Mouse (Mus musculus): Measurements from ENCODE around the gene Drp2. TPM values are rescaled to one million over a fixed set of nuclear protein-coding genes. Genes with fewer than 3 reads are reported as not detected.

Drp2 gene
- polyA plus RNA-seq, 1 experiment from 2014 or later, result 20.7 TPM

DNA sequence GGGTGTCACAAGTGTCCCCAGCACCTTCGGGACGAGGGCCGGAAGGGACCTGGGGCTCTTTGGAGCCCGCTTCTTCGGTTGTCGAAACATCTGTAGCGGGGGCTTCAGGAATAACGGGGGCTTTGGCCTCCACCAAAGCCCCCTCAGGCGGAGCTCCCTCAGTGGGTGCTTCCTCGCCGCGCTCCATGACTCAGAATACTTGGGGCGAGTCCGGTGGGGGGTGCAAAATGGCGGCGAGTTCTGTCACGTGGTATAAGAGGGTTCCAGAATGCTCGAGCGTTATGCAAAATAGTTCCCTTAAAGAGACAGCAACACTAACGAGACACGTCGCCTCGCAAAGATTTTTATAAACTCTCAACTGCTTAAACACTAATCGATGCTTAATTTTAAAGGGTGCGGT is 71.9 kb downstream of the Drp2 start, which contains the start of gene Taf7l:
Gene Taf7l, minus strand, starts transcription at position 201 of the 400 bp plus-strand sequence.
- no peak for ATAC-seq (ENCODE audit: low FRiP score)
- H3K4me1 ChIP-seq (replicated peaks; ENCODE audit: control insufficient read depth, insufficient read depth, low read length), result no peaks in the 10 kb centered on the region
- WGBS, result 90% methylated on average over 25 of the region's 25 CpGs
- H3K9me3 ChIP-seq (ENCODE audit: control insufficient read depth, low read length), result 0 out of 2 replicates have a peak, but pooled peaks cover 8% of the 10 kb centered on the region
- H3K27ac ChIP-seq, result no peak within 1 kb of the TSS
- no peak for DNase-seq (ENCODE audit: low spot score)
- no peak within 1 kb of the TSS for H3K9ac ChIP-seq
- H3K4me2 ChIP-seq (replicated peaks), result no peak within 1 kb of the TSS
- H3K4me3 ChIP-seq (replicated peaks; ENCODE audit: low read length), result no peak within 1 kb of the TSS
- H3K27me3 ChIP-seq (ENCODE audit: control insufficient read depth, insufficient read depth, low read length), result no peaks in the 10 kb centered on the region
- no peaks in the 10 kb centered on the region for H3K36me3 ChIP-seq (replicated peaks; ENCODE audit: control insufficient read depth, insufficient read depth)

DNA sequence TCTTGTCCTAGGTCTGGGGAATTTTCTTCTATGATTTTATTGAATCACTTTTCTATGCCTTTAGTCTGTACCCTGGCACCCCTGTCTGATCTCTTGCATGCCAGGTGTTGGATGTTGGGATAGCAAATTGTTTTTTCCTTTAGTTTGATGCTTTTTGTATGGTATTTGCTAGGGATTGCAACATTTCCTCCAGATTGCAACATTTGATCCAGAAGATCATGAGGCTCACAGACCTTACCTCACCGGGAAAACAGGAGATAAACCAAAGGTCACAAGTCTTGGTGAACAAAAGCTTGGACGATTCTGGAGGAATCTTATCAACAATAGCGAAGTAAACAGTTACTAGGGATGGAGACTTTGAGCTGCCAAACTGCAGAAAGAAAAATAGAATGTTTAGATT is 77.4 kb downstream of the Drp2 start:
- H3K9me3 ChIP-seq (ENCODE audit: control insufficient read depth, low read length), result no peaks in the 10 kb centered on the region
- no peak overlapping the region for H3K4me2 ChIP-seq (replicated peaks)
- no peaks in the 10 kb centered on the region for H3K36me3 ChIP-seq (replicated peaks; ENCODE audit: control insufficient read depth, insufficient read depth)
- H3K27me3 ChIP-seq (ENCODE audit: control insufficient read depth, insufficient read depth, low read length), result no peaks in the 10 kb centered on the region
- H3K9ac ChIP-seq, result no peak overlapping the region
- no peaks in the 10 kb centered on the region for H3K4me1 ChIP-seq (replicated peaks; ENCODE audit: control insufficient read depth, insufficient read depth, low read length)
- H3K4me3 ChIP-seq (replicated peaks; ENCODE audit: low read length), result no peak overlapping the region
- WGBS, result 76% methylated on average over 3 of the region's 3 CpGs
- no peak for ATAC-seq (ENCODE audit: low FRiP score)
- H3K27ac ChIP-seq, result no peak overlapping the region
- no peak for DNase-seq (ENCODE audit: low spot score)

DNA sequence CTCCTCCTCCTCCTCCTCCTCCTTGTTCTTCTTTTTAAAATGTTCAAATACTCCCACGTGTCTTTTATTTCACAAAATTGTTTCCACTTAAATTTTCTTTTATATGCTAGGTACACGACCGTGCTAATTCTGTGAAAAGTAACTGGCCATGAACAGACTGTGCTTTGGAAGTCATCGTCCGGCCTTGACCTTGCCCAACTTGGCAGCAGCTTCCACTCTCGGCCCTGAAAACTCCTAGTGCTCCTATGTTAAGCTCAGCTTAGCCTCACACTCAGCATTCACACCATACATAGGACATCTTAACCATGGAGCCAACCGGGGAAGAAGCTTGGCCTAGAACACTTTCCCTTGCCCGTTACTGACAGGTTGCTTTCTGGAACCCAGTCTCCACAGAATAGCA is 96.3 kb downstream of the Drp2 start:
- no peak overlapping the region for H3K4me3 ChIP-seq (replicated peaks; ENCODE audit: low read length)
- no peaks in the 10 kb centered on the region for H3K4me1 ChIP-seq (replicated peaks; ENCODE audit: control insufficient read depth, insufficient read depth, low read length)
- ATAC-seq (ENCODE audit: low FRiP score) (no peak), DNase-seq (ENCODE audit: low spot score) (no peak)
- H3K4me2 ChIP-seq (replicated peaks), result no peak overlapping the region
- H3K27me3 ChIP-seq (ENCODE audit: control insufficient read depth, insufficient read depth, low read length), result no peaks in the 10 kb centered on the region
- WGBS, result 88% methylated on average over 8 of the region's 8 CpGs
- no peak overlapping the region for H3K27ac ChIP-seq
- no peaks in the 10 kb centered on the region for H3K9me3 ChIP-seq (ENCODE audit: control insufficient read depth, low read length)
- no peak overlapping the region for H3K9ac ChIP-seq
- H3K36me3 ChIP-seq (replicated peaks; ENCODE audit: control insufficient read depth, insufficient read depth), result no peaks in the 10 kb centered on the region

Other genes starting within 250 kb of the Drp2 start
- 0.89 and 1.1 TPM in 2 replicates for gene Xkrx, start 242.5 kb upstream of the Drp2 start, polyA plus RNA-seq (2014; fragmentation: Nextera tagmentation; extraction: Ambion mirVana)
- gene Arl13a, start 217.1 kb upstream of the Drp2 start, polyA plus RNA-seq (2014; fragmentation: Nextera tagmentation; extraction: Ambion mirVana), result not detected in 2 replicates
- 0.08 and 0.13 TPM in 2 replicates for gene Nox1, start 182.6 kb upstream of the Drp2 start, polyA plus RNA-seq (2014; fragmentation: Nextera tagmentation; extraction: Ambion mirVana)
- gene Trmt2b, start 127.6 kb upstream of the Drp2 start, polyA plus RNA-seq (2014; fragmentation: Nextera tagmentation; extraction: Ambion mirVana), result 6.5 and 7.3 TPM in 2 replicates
- gene Tmem35a, start 109.3 kb upstream of the Drp2 start, polyA plus RNA-seq (2014; fragmentation: Nextera tagmentation; extraction: Ambion mirVana), result 94.8 and 109 TPM in 2 replicates
- gene Cenpi, start 96.5 kb upstream of the Drp2 start, polyA plus RNA-seq (2014; fragmentation: Nextera tagmentation; extraction: Ambion mirVana), result 4.3 and 7.8 TPM in 2 replicates
- gene Taf7l, start 71.9 kb downstream of the Drp2 start, polyA plus RNA-seq (2014; fragmentation: Nextera tagmentation; extraction: Ambion mirVana), result 0.37 TPM in 1 of 2 replicates, not detected in the other
- gene Timm8a1, start 137.3 kb downstream of the Drp2 start, polyA plus RNA-seq (2014; fragmentation: Nextera tagmentation; extraction: Ambion mirVana), result 48.5 and 50.1 TPM in 2 replicates
- 0.29 TPM in 1 of 2 replicates, not detected in the other for gene Btk, start 179.0 kb downstream of the Drp2 start, polyA plus RNA-seq (2014; fragmentation: Nextera tagmentation; extraction: Ambion mirVana)
- gene Rpl36a, start 181.1 kb downstream of the Drp2 start, polyA plus RNA-seq (2014; fragmentation: Nextera tagmentation; extraction: Ambion mirVana), result 187 and 221 TPM in 2 replicates
- gene Gla, start 196.6 kb downstream of the Drp2 start, polyA plus RNA-seq (2014; fragmentation: Nextera tagmentation; extraction: Ambion mirVana), result 2.4 and 4.1 TPM in 2 replicates
- gene Hnrnph2, start 196.6 kb downstream of the Drp2 start, polyA plus RNA-seq (2014; fragmentation: Nextera tagmentation; extraction: Ambion mirVana), result 90.2 and 102 TPM in 2 replicates

Measured in hindbrain, embryonic 14.5 days (tissue).